Mouse (Mus musculus) adipocyte (in vitro differentiated cells): ENCODE data around the gene Dnttip2.

Experiments used
- DNase-seq: peaks from one replicate; pipeline ENCODE4 v3.0.0-alpha.2; 2016; ENCODE audit warnings: low spot score

Dnttip2 gene

DNA sequence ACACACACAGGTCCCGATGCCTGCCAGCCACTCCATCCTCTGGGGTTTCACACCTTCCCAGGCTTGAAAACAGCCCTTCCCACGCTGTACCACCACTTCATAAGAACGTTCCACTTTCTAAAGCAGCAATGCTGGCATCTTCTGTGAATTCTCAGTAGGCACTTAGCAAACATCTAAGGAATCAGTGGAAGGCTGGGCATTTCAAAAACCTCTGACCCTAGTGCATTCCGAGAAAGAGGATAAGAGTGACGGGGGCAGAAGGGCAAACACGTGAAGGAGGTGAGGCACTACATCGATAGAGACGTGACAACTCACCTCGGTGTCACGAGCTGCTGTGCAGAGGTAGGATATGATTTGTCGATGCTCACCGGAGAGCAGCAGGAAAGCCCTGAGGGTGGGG, 56.3 kb downstream of the Dnttip2 start:
- DNase-seq, result no peak

DNA sequence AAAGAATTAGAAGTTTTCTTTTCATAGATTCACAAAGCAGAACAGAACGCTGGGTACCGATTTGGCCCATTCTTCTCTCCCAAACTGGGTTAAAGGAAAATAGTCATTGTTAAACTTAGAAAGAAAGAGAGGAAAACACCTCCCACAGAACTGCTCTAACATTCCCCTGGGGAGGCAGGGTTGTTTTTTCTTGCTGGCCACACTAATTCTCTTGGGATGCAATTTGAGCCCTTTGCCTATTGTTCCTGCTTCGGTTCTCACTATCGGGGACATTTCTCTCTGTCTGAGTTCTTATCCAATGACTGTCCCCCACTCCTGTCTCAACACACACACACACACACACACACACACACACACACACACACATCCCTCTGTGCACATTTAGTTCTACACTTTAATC, 59.3 kb downstream of the Dnttip2 start:
- peak; percentile 97 for DNase-seq

DNA sequence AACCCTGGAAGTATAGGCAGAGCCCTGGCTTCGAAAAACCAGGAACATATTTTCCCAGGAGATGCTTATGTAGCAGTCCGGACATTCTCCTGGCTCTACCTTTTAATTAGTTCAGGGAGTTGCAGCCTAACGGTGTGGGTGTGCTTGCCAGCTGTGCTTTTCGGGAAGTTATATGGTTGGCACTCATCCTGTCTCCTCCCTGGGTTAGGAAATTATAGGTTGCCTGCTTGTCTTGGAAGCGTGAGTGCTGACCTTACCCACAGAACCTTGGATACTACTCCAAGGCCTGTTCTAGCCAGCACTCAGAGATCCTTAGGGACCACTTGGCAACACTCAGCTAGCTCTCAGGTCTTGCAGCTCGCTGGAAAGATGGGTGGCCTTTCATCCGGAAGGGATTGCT, 59.7 kb downstream of the Dnttip2 start:
- DNase-seq, result peak; percentile 99

DNA sequence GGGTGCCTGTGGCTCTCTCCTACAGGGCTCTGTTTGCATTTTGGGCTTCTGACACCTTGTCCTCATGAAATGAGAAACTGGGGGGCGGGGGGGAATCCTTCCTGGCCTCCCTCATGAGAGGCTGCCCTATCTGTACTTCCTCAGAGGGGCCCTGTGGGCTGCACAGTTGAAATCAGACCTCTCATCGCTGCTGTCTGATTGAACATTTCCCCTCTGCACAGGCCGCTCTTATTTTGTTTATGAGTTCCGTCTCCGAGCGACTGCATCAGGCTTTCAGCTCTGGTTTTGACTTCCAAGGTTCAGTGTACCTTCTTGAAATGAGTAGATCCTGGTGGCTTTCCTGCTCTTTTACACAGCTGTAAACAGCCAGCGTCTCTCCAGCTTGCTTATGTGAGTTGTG, 60.2 kb downstream of the Dnttip2 start:
- DNase-seq, result no peak
